Comparison of ENCODE assay signal across 8 mouse cellular contexts in genomic region chr19:5923990-5924712, GRCm38 (mm10). TPM values are rescaled to one million over a fixed set of nuclear protein-coding genes. Genes with fewer than 3 reads are reported as not detected.
DNase-seq lines count a peak whose midpoint lies in the region; ATAC-seq and TF ChIP-seq lines count a peak whose summit lies in the region.

No protein-coding gene starts in this region.

- peak; percentile 66; the same call in 1 of the 2 replicates for TF ChIP-seq EP300 in heart, adult 2 months (IDR thresholded peaks at IDR 0.05; ENCODE audit: insufficient read depth, low read depth, low read length)

- peak overlapping the region; percentile 95 for H3K4me2 ChIP-seq in embryonic facial prominence, embryonic 13.5 days
- peak overlapping the region; percentile 100 for H3K4me2 ChIP-seq in limb, embryonic 13.5 days (replicated peaks)
- peak overlapping the region; percentile 65 for H3K4me2 ChIP-seq in midbrain, embryonic 15.5 days

- no peaks in the 10 kb centered on the region for H3K9me3 ChIP-seq in embryonic facial prominence, embryonic 13.5 days
- no peaks in the 10 kb centered on the region for H3K9me3 ChIP-seq in limb, embryonic 13.5 days
- no peaks in the 10 kb centered on the region for H3K9me3 ChIP-seq in midbrain, embryonic 15.5 days

- peak; percentile 86 for TF ChIP-seq CTCF in heart, adult 2 months (IDR thresholded peaks at IDR 0.05)
- peak; percentile 76 for TF ChIP-seq CTCF in kidney, adult 2 months (conservative IDR thresholded peaks at IDR 0.05; ENCODE audit: insufficient read depth, insufficient read length, low read depth, low read length)
- peak; percentile 79 for TF ChIP-seq CTCF in spleen, adult 2 months (IDR thresholded peaks at IDR 0.05; ENCODE audit: extremely low read depth, insufficient read depth, insufficient read length, insufficient replicate concordance)

- peak; percentile 80 for ATAC-seq in embryonic facial prominence, embryonic 13.5 days (ENCODE audit: insufficient number of reproducible peaks, insufficient read depth, low FRiP score, low TSS enrichment, low read depth)
- peak; percentile 74 for ATAC-seq in limb, embryonic 13.5 days (ENCODE audit: low FRiP score, low read depth)
- peak; percentile 88 for ATAC-seq in midbrain, embryonic 15.5 days (replicated peaks)

- DNase-seq in 416B (ENCODE audit: low read depth), result peak; percentile 87
- peak; percentile 62 to 86 for DNase-seq in adrenal gland, postnatal 4 days (ENCODE audit: low spot score in 2 of 2)
- peak; percentile 92 to 95 for DNase-seq in heart, adult 2 months
- DNase-seq in kidney, adult 2 months, result peak; percentile 93
- peak; percentile 50 to 83 for DNase-seq in spleen, adult 2 months (ENCODE audit: low read depth in 1 of 2, low spot score in 2 of 2)

- H3K4me3 ChIP-seq in embryonic facial prominence, embryonic 13.5 days, result peak overlapping the region; percentile 63
- H3K4me3 ChIP-seq in heart, adult 2 months, result peak overlapping the region; percentile 80
- H3K4me3 ChIP-seq in kidney, adult 2 months (ENCODE audit: insufficient read depth, low read depth, low read length), result peak overlapping the region; percentile 77
- H3K4me3 ChIP-seq in limb, embryonic 13.5 days, result peak overlapping the region; percentile 60
- H3K4me3 ChIP-seq in midbrain, embryonic 15.5 days, result peak overlapping the region; percentile 52
- H3K4me3 ChIP-seq in spleen, adult 2 months (ENCODE audit: extremely low read depth, insufficient read depth, insufficient read length), result peak overlapping the region; percentile 64

- peak overlapping the region; percentile 71 for H3K9ac ChIP-seq in embryonic facial prominence, embryonic 13.5 days
- H3K9ac ChIP-seq in heart, adult 2 months (ENCODE audit: low read depth, low read length), result peak overlapping the region; percentile 90
- H3K9ac ChIP-seq in limb, embryonic 13.5 days, result peak overlapping the region; percentile 65
- peak overlapping the region; percentile 64 for H3K9ac ChIP-seq in midbrain, embryonic 15.5 days

- H3K36me3 ChIP-seq in embryonic facial prominence, embryonic 13.5 days, result no peaks in the 10 kb centered on the region
- no peaks in the 10 kb centered on the region; the same call in 1 of the 2 replicates for H3K36me3 ChIP-seq in heart, adult 2 months (ENCODE audit: control insufficient read depth, insufficient read depth, low read length)
- H3K36me3 ChIP-seq in kidney, adult 2 months (ENCODE audit: control insufficient read depth, insufficient read depth, low read length), result no peaks in the 10 kb centered on the region
- H3K36me3 ChIP-seq in limb, embryonic 13.5 days, result no peaks in the 10 kb centered on the region
- H3K36me3 ChIP-seq in midbrain, embryonic 15.5 days (replicated peaks), result no peaks in the 10 kb centered on the region
- no peaks in the 10 kb centered on the region for H3K36me3 ChIP-seq in spleen, adult 2 months (ENCODE audit: control insufficient read depth, insufficient read depth, low read length)

- intact Hi-C loops in heart, adult 2 months (cut with DNase I), result loop anchor here (1.0 to 2.0 kb wide), 3 partner anchors 17 to 91 kb away; partner anchors contain the start of gene Capn1

- peaks cover 50% of the 10 kb centered on the region for H3K4me1 ChIP-seq in embryonic facial prominence, embryonic 13.5 days
- peaks cover 14% of the 10 kb centered on the region for H3K4me1 ChIP-seq in heart, adult 2 months (ENCODE audit: control insufficient read depth, insufficient read depth, low read length)
- peaks cover 11% of the 10 kb centered on the region for H3K4me1 ChIP-seq in kidney, adult 2 months (ENCODE audit: control insufficient read depth, insufficient read depth, low read length)
- H3K4me1 ChIP-seq in limb, embryonic 13.5 days, result peaks cover 35% of the 10 kb centered on the region
- H3K4me1 ChIP-seq in midbrain, embryonic 15.5 days, result peaks cover 25% of the 10 kb centered on the region
- H3K4me1 ChIP-seq in spleen, adult 2 months (ENCODE audit: control insufficient read depth, insufficient read depth, insufficient read length), result no peaks in the 10 kb centered on the region; the same call in 1 of the 2 replicates

- peak overlapping the region; percentile 68 for H3K27ac ChIP-seq in embryonic facial prominence, embryonic 13.5 days
- H3K27ac ChIP-seq in heart, adult 2 months, result peak overlapping the region; percentile 98
- peak overlapping the region; percentile 82 for H3K27ac ChIP-seq in kidney, adult 2 months (ENCODE audit: insufficient read depth, low read depth, low read length)
- peak overlapping the region; percentile 65 for H3K27ac ChIP-seq in limb, embryonic 13.5 days
- peak overlapping the region; percentile 73 for H3K27ac ChIP-seq in midbrain, embryonic 15.5 days
- peak overlapping the region; percentile 58 for H3K27ac ChIP-seq in spleen, adult 2 months (ENCODE audit: insufficient read depth, low read length)

- WGBS in embryonic facial prominence, embryonic 13.5 days, result under 1% methylated on average over 38 of the region's 38 CpGs
- WGBS in heart, adult 2 months, result under 1% methylated on average over 38 of the region's 38 CpGs
- under 1% methylated on average over 38 of the region's 38 CpGs for WGBS in kidney, adult 2 months
- under 1% methylated on average over 38 of the region's 38 CpGs for WGBS in limb, embryonic 13.5 days
- under 1% methylated on average over 38 of the region's 38 CpGs for WGBS in midbrain, embryonic 15.5 days
- WGBS in spleen, adult 2 months, result under 1% methylated on average over 38 of the region's 38 CpGs

- H3K27me3 ChIP-seq in embryonic facial prominence, embryonic 13.5 days, result peaks cover 11% of the 10 kb centered on the region
- H3K27me3 ChIP-seq in heart, adult 2 months (ENCODE audit: control insufficient read depth, insufficient read depth, low read length), result no peaks in the 10 kb centered on the region
- no peaks in the 10 kb centered on the region for H3K27me3 ChIP-seq in kidney, adult 2 months (replicated peaks; ENCODE audit: control insufficient read depth, insufficient read depth, low read length)
- peaks cover 10% of the 10 kb centered on the region for H3K27me3 ChIP-seq in limb, embryonic 13.5 days
- no peaks in the 10 kb centered on the region; the same call in 1 of the 2 replicates for H3K27me3 ChIP-seq in midbrain, embryonic 15.5 days (replicated peaks)
- no peaks in the 10 kb centered on the region for H3K27me3 ChIP-seq in spleen, adult 2 months (ENCODE audit: control insufficient read depth, insufficient read depth, low read length)

- peak; percentile 32; the same call in 1 of the 2 replicates for TF ChIP-seq POLR2A in heart, adult 2 months (IDR thresholded peaks at IDR 0.05; ENCODE audit: insufficient read depth, low read depth, low read length)
- no peak for TF ChIP-seq POLR2A in kidney, adult 2 months (IDR thresholded peaks at IDR 0.05; ENCODE audit: low read depth, low read length)
- TF ChIP-seq POLR2A in spleen, adult 2 months (IDR thresholded peaks at IDR 0.05; ENCODE audit: low read depth, low read length), result no peak

- 0 out of 2 replicates have a peak, but pooled peaks cover 3% of the 10 kb centered on the region for H3K79me2 ChIP-seq in heart, adult 2 months (replicated peaks; ENCODE audit: control insufficient read depth, insufficient read depth, low read length)

RNA-seq across cellular contexts. Expression of gene Cdc42ep2, which starts 0.5 kb away (rescaled TPM):
- 10 to 100 TPM; 11.4 TPM for total RNA-seq in adrenal gland, postnatal 4 days (2021)
- 4.7 TPM in 2 replicates for polyA plus RNA-seq in embryonic facial prominence, embryonic 13.5 days (2015; fragmentation: Nextera tagmentation; extraction: Ambion mirVana)
- 1 to 10 TPM; 8.0 to 8.4 TPM for total RNA-seq in heart, adult 2 months (2021)
- polyA plus RNA-seq in heart, adult 2 months (2012; rRNA removed), result 11.7 and 19.0 TPM in 2 replicates
- polyA plus RNA-seq in kidney, adult 2 months (2012; rRNA removed), result 12.0 and 12.2 TPM in 2 replicates
- 4.7 and 5.3 TPM in 2 replicates for polyA plus RNA-seq in limb, embryonic 13.5 days (2015; fragmentation: Nextera tagmentation; extraction: Ambion mirVana)
- polyA plus RNA-seq in midbrain, embryonic 15.5 days (2015; fragmentation: Nextera tagmentation; extraction: Ambion mirVana), result 16.3 and 16.7 TPM in 2 replicates
- polyA plus RNA-seq in spleen, adult 2 months (2012; rRNA removed), result 8.1 and 8.2 TPM in 2 replicates

RNA-seq across cellular contexts. Expression of gene Dpf2, which starts 11.3 kb away (rescaled TPM):
- 100 to 1,000 TPM; 158 to 169 TPM for total RNA-seq in adrenal gland, postnatal 4 days (2021)
- 164 and 179 TPM in 2 replicates for polyA plus RNA-seq in embryonic facial prominence, embryonic 13.5 days (2015; fragmentation: Nextera tagmentation; extraction: Ambion mirVana)
- 10 to 100 TPM; 82.3 to 83.5 TPM for total RNA-seq in heart, adult 2 months (2021)
- 71.8 and 104 TPM in 2 replicates for polyA plus RNA-seq in heart, adult 2 months (2012; rRNA removed)
- polyA plus RNA-seq in kidney, adult 2 months (2012; rRNA removed), result 71.5 and 79.7 TPM in 2 replicates
- 174 and 185 TPM in 2 replicates for polyA plus RNA-seq in limb, embryonic 13.5 days (2015; fragmentation: Nextera tagmentation; extraction: Ambion mirVana)
- polyA plus RNA-seq in midbrain, embryonic 15.5 days (2015; fragmentation: Nextera tagmentation; extraction: Ambion mirVana), result 122 and 130 TPM in 2 replicates
- polyA plus RNA-seq in spleen, adult 2 months (2012; rRNA removed), result 59.9 and 74.8 TPM in 2 replicates

RNA-seq across cellular contexts. Expression of gene Tigd3, which starts 30.2 kb away (rescaled TPM):
- total RNA-seq in adrenal gland, postnatal 4 days (2021), result 1 to 10 TPM; 3.1 TPM
- 3.8 and 4.7 TPM in 2 replicates for polyA plus RNA-seq in embryonic facial prominence, embryonic 13.5 days (2015; fragmentation: Nextera tagmentation; extraction: Ambion mirVana)
- total RNA-seq in heart, adult 2 months (2021), result under 1 TPM; 0.14 to 0.47 TPM
- polyA plus RNA-seq in heart, adult 2 months (2012; rRNA removed), result 0.25 and 0.67 TPM in 2 replicates
- 0.52 and 0.73 TPM in 2 replicates for polyA plus RNA-seq in kidney, adult 2 months (2012; rRNA removed)
- 4.7 and 5.5 TPM in 2 replicates for polyA plus RNA-seq in limb, embryonic 13.5 days (2015; fragmentation: Nextera tagmentation; extraction: Ambion mirVana)
- polyA plus RNA-seq in midbrain, embryonic 15.5 days (2015; fragmentation: Nextera tagmentation; extraction: Ambion mirVana), result 13.8 and 16.4 TPM in 2 replicates
- 1.3 TPM in 2 replicates for polyA plus RNA-seq in spleen, adult 2 months (2012; rRNA removed)

RNA-seq across cellular contexts. Expression of gene Pola2, which starts 39.9 kb away (rescaled TPM):
- total RNA-seq in adrenal gland, postnatal 4 days (2021), result 10 to 100 TPM; 35.0 to 37.9 TPM
- polyA plus RNA-seq in embryonic facial prominence, embryonic 13.5 days (2015; fragmentation: Nextera tagmentation; extraction: Ambion mirVana), result 74.5 and 79.5 TPM in 2 replicates
- 10 to 100 TPM in 1 of 2 experiments, 1 to 10 TPM in 1; 8.6 to 10.9 TPM for total RNA-seq in heart, adult 2 months (2021)
- 27.9 and 38.7 TPM in 2 replicates for polyA plus RNA-seq in heart, adult 2 months (2012; rRNA removed)
- polyA plus RNA-seq in kidney, adult 2 months (2012; rRNA removed), result 24.9 and 26.2 TPM in 2 replicates
- polyA plus RNA-seq in limb, embryonic 13.5 days (2015; fragmentation: Nextera tagmentation; extraction: Ambion mirVana), result 70.9 and 75.7 TPM in 2 replicates
- polyA plus RNA-seq in midbrain, embryonic 15.5 days (2015; fragmentation: Nextera tagmentation; extraction: Ambion mirVana), result 25.3 and 25.4 TPM in 2 replicates
- polyA plus RNA-seq in spleen, adult 2 months (2012; rRNA removed), result 40.5 and 48.0 TPM in 2 replicates

RNA-seq across cellular contexts. Expression of gene Slc25a45, which starts 46.5 kb away (rescaled TPM):
- total RNA-seq in adrenal gland, postnatal 4 days (2021), result 10 to 100 TPM; 25.9 to 26.3 TPM
- polyA plus RNA-seq in embryonic facial prominence, embryonic 13.5 days (2015; fragmentation: Nextera tagmentation; extraction: Ambion mirVana), result 3.1 and 4.5 TPM in 2 replicates
- 1 to 10 TPM; 2.8 TPM for total RNA-seq in heart, adult 2 months (2021)
- 7.9 and 8.2 TPM in 2 replicates for polyA plus RNA-seq in heart, adult 2 months (2012; rRNA removed)
- 52.7 and 63.4 TPM in 2 replicates for polyA plus RNA-seq in kidney, adult 2 months (2012; rRNA removed)
- polyA plus RNA-seq in limb, embryonic 13.5 days (2015; fragmentation: Nextera tagmentation; extraction: Ambion mirVana), result 2.3 and 2.4 TPM in 2 replicates
- 2.0 and 2.9 TPM in 2 replicates for polyA plus RNA-seq in midbrain, embryonic 15.5 days (2015; fragmentation: Nextera tagmentation; extraction: Ambion mirVana)
- 36.6 and 37.6 TPM in 2 replicates for polyA plus RNA-seq in spleen, adult 2 months (2012; rRNA removed)

Comparison
In these comparisons a context has a peak if more than half of its experiments do, and no peak if none do; other contexts are left out.
1. Peak in every context shown above with its lines: DNase-seq, ATAC-seq, H3K4me3 ChIP-seq and H3K27ac ChIP-seq.